10 mouse cellular contexts compared by ENCODE assay signal in genomic region chr15:85011895-85012661, GRCm38 (mm10). TPM values are rescaled to one million over a fixed set of nuclear protein-coding genes. Genes with fewer than 3 reads are reported as not detected.
DNase-seq lines count a peak whose midpoint lies in the region; ATAC-seq lines count a peak whose summit lies in the region.
"Had no signal": no experiment of that assay in that cellular context is flagged by ENCODE, and none has a peak within 500 bp of the region (broad histone marks: within the 10 kb centered on the region; RNA-seq: fewer than 3 reads in every experiment).

No protein-coding gene starts in this region.

- H3K4me1 ChIP-seq in kidney, embryonic 14.5 days (ENCODE audit: control insufficient read depth, insufficient read depth, low read length), result peaks cover 12% of the 10 kb centered on the region; the same call in 1 of the 2 replicates
- no peaks in the 10 kb centered on the region for H3K4me1 ChIP-seq in liver, embryonic 15.5 days (replicated peaks)

- no peak for DNase-seq in kidney, postnatal 25 days
- peak; percentile 49 for DNase-seq in R1 (ENCODE audit: low read depth, low spot score)
- peak; percentile 27 for DNase-seq in embryo, embryonic 10.5 days (ENCODE audit: low spot score)
- no peak for DNase-seq in B cell, adult 2 months
- DNase-seq in frontal cortex, postnatal 10 days (ENCODE audit: low spot score in 2 of 2), result no peak
- no peak for DNase-seq in ovary, adult 18-20 months (ENCODE audit: low spot score)
- DNase-seq: right cerebral cortex, postnatal 4 days had no signal

- H3K27ac ChIP-seq in kidney, embryonic 14.5 days (ENCODE audit: low read depth, low read length), result no peak overlapping the region
- no peak overlapping the region for H3K27ac ChIP-seq in liver, embryonic 15.5 days (replicated peaks)
- H3K27ac ChIP-seq: forebrain, embryonic 13.5 days had no signal

- WGBS in kidney, embryonic 14.5 days, result 30% methylated on average over 19 of the region's 19 CpGs
- WGBS in liver, embryonic 15.5 days (ENCODE audit: insufficient replicate concordance), result 38% methylated on average over 19 of the region's 19 CpGs

- H3K4me2 ChIP-seq in kidney, embryonic 14.5 days (replicated peaks; ENCODE audit: low read depth, low read length), result peak overlapping the region; percentile 10; the same call in 1 of the 2 replicates
- H3K4me2 ChIP-seq in liver, embryonic 15.5 days, result peak overlapping the region; percentile 32
- H3K4me2 ChIP-seq: forebrain, embryonic 13.5 days had no signal

- no peaks in the 10 kb centered on the region for H3K9me3 ChIP-seq in kidney, embryonic 14.5 days (ENCODE audit: control insufficient read depth, low read length)
- H3K9me3 ChIP-seq in liver, embryonic 15.5 days (replicated peaks), result no peaks in the 10 kb centered on the region
- H3K9me3 ChIP-seq: forebrain, embryonic 13.5 days had no signal

- no peak for ATAC-seq in kidney, embryonic 14.5 days (ENCODE audit: low FRiP score, low TSS enrichment)
- ATAC-seq in liver, embryonic 15.5 days (ENCODE audit: insufficient read depth), result no peak
- ATAC-seq: forebrain, embryonic 13.5 days had no signal

- peaks cover 9% of the 10 kb centered on the region for H3K27me3 ChIP-seq in kidney, embryonic 14.5 days (ENCODE audit: control insufficient read depth, insufficient read depth, low read length)
- H3K27me3 ChIP-seq in liver, embryonic 15.5 days, result peaks cover 15% of the 10 kb centered on the region

- no peak overlapping the region for H3K4me3 ChIP-seq in kidney, embryonic 14.5 days (ENCODE audit: low read length)
- no peak overlapping the region for H3K4me3 ChIP-seq in liver, embryonic 15.5 days (replicated peaks)
- H3K4me3 ChIP-seq: forebrain, embryonic 13.5 days had no signal

- peak overlapping the region; percentile 23; the same call in 1 of the 2 replicates for H3K9ac ChIP-seq in kidney, embryonic 14.5 days (ENCODE audit: low read depth, low read length)
- no peak overlapping the region for H3K9ac ChIP-seq in liver, embryonic 15.5 days
- H3K9ac ChIP-seq: forebrain, embryonic 13.5 days had no signal

- H3K36me3 ChIP-seq in kidney, embryonic 14.5 days (ENCODE audit: control insufficient read depth, insufficient read depth, low read length), result no peaks in the 10 kb centered on the region
- H3K36me3 ChIP-seq in liver, embryonic 15.5 days (replicated peaks), result no peaks in the 10 kb centered on the region

RNA-seq across cellular contexts. Expression of gene Upk3a, which starts 4.9 kb away (rescaled TPM):
- 11.9 and 12.6 TPM in 2 replicates for polyA plus RNA-seq in kidney, embryonic 14.5 days (2014; fragmentation: Nextera tagmentation; extraction: Ambion mirVana)
- not detected in 2 replicates for polyA plus RNA-seq in liver, embryonic 15.5 days (2015; fragmentation: Nextera tagmentation; extraction: Ambion mirVana)

RNA-seq across cellular contexts. Expression of gene Fam118a, which starts 16.7 kb away (rescaled TPM):
- 17.3 and 23.2 TPM in 2 replicates for polyA plus RNA-seq in kidney, embryonic 14.5 days (2014; fragmentation: Nextera tagmentation; extraction: Ambion mirVana)
- 6.0 and 7.5 TPM in 2 replicates for polyA plus RNA-seq in liver, embryonic 15.5 days (2015; fragmentation: Nextera tagmentation; extraction: Ambion mirVana)

RNA-seq across cellular contexts. Expression of gene 5031439G07Rik, which starts 23.7 kb away (rescaled TPM):
- 6.6 TPM in 2 replicates for polyA plus RNA-seq in kidney, embryonic 14.5 days (2014; fragmentation: Nextera tagmentation; extraction: Ambion mirVana)
- polyA plus RNA-seq in liver, embryonic 15.5 days (2015; fragmentation: Nextera tagmentation; extraction: Ambion mirVana), result 2.0 and 3.9 TPM in 2 replicates

Comparison
In these comparisons a context has a peak if more than half of its experiments do, and no peak if none do; other contexts are left out.
1. DNase-seq: peak in R1 (single experiment) and embryo, embryonic 10.5 days (single experiment); none in kidney, postnatal 25 days (0 of 2), B cell, adult 2 months (0 of 2), frontal cortex, postnatal 10 days (0 of 2) and ovary, adult 18-20 months (single experiment).
2. RNA of gene Upk3a, which starts 4.9 kb away (polyA plus RNA-seq): 11.9 to 12.6 TPM in kidney, embryonic 14.5 days; not detected in liver, embryonic 15.5 days; every median in the first group is over 10 times any median in the second.